Mouse (Mus musculus): ENCODE measurements around the gene Foxi3.

Foxi3 gene

DNA sequence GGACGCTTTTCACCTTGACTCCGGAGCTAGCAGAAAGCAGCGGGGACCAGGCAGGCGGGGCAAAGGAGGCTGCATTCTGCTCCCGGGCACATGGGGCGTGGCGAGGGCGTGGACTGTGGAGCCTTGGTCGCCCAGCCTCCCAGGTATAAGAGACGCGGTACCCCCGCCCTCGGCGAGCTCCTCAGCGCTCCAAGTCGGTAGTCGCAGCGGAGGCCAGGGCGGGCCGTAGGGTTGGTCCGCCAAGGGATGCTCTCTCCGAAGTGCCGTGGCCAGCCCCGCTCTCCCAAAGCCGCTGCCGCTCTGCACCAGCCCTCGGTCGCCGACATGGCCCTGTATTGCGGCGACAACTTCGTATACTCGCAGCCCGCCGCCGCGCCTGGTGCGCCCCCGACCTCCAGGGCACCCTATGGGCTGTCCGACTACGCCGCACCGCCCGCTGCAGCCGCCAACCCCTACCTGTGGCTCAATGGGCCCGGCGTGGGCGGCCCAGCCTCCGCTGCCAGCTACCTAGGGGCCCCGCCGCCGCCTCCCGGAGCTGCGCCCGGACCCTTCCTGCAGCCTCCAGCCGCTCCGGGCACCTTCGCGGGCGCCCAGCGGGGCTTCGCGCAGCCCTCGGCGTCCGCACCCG lies at the start of gene Foxi3:
TSS of gene Foxi3 (plus strand) at position 247 of the 628 bp plus-strand sequence.
- in situ Hi-C loops (cut with MboI; ENCODE audit: unreplicated experiment in 2 of 2): loop anchor here in 1 of 2 experiments (10.0 kb wide), 1 partner anchor 408 kb away; no protein-coding TSS in a partner anchor

DNA sequence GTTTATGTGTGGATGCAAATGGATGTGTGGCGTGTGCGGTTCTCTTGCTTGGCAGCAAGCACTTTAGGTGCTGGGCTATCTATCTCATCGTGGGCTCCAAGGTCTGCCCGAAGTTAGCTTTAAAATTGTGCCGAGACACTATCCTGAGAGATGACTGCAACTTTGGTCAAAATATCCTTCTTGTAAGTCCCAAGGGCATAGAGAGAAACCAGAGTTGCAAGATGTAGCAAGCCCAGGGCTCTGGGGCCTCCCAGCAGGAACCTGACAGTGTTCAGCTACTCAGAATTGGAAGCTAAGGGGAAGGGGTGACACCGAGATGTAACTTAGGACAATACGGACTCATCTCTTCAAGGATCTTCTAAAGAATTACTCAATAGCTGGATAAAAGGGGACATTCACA lies 46.8 kb upstream of the Foxi3 start:
- in situ Hi-C loops (cut with MboI; ENCODE audit: unreplicated experiment in 2 of 2): loop anchor here in 1 of 2 experiments (25.0 kb wide), 1 partner anchor 978 kb away; no protein-coding TSS in a partner anchor

DNA sequence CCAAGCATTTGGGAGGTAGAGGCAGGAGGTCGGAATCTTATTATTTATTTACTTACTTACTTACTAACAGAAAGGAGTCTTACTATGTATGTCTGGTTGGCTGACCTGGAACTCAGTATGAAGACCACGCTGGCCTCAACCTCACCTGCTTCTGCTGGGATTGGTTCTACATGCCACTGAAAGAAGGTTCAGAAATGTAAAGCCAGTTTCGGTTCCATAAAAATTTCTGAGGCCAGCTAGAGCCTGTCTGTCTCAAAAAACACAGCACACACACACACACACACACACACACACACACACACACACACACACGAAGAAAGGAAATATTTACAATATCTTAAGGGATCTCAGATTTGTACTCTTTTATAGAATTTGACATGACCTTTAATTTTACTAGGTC lies 46.0 kb upstream of the Foxi3 start:
- in situ Hi-C loops (cut with MboI; ENCODE audit: unreplicated experiment in 2 of 2): loop anchor here in 1 of 2 experiments (25.0 kb wide), 1 partner anchor 977 kb away; no protein-coding TSS in a partner anchor

GRCm38 (mm10) chr6:70911668-70912395 lies 44.5 kb upstream of the Foxi3 start:
- in situ Hi-C loops (cut with MboI; ENCODE audit: unreplicated experiment in 2 of 2): loop anchor here in 1 of 2 experiments (25.0 kb wide), 1 partner anchor 975 kb away; no protein-coding TSS in a partner anchor

DNA sequence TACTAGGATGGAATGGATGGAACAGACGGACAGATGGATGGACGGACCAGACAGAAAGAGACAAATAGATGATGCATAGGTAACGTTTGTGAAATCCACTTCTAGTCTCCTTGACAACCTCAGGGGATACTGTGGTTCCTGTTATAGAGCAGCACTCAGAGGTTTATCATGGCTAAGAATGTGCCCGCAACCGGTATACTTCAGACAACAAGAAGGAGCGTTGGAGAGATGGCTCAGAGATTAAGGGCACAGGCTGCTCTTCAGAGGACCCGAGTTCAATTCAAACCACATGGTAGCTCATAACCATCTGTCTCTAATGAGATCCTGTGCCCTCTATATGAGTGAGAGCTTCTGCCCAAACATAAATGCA lies 44.0 kb upstream of the Foxi3 start:
- in situ Hi-C loops (cut with MboI; ENCODE audit: unreplicated experiment in 2 of 2): loop anchor here in 1 of 2 experiments (25.0 kb wide), 1 partner anchor 975 kb away; no protein-coding TSS in a partner anchor

- in situ Hi-C loops (cut with MboI; ENCODE audit: unreplicated experiment in 2 of 2): loop anchor here in 1 of 2 experiments (25.0 kb wide), 1 partner anchor 968 kb away; no protein-coding TSS in a partner anchor
Observed at GRCm38 (mm10) chr6:70918827-70919226, 37.5 kb upstream of the Foxi3 start, which contains the start of gene Tex37. Gene Tex37 (minus strand): TSS chr6:70918927.

DNA sequence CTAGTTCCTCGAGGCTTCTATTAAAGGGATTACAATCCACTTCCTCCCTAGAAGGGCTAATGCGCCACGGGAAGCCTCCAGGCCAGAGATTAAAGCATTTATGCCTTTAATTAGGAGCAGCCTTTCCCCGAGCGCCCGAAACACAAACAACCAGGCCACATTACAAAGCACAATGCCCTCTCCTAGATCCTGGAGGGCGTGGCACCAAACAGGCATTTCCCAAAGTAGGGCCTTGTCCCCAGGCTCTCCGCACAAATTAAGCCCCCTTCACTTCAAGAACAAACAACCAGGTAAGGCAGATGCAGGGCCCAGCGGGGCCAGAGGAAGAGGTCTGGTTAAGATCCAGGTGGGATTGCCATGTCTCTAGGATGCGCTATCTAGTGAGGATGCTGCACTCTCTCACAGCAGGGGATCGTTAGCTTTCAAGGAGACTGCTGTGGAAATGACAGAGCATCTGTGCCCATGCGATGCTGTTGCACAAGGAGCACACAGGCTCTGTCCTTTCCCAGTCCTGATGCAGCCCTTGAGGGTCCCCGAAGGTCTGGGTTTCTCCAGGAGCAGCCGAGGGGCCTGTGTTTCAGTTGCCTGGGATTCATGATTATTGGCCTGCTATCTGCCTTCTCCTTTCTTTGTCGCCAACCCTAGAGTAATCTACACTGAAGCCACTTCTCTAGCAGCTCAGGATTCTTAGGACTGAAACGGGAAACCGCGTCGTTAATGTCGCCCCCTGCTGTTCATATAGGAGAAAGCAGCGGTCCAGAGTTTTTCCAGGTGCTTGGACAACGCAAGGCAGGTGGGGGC lies 34.9 kb upstream of the Foxi3 start:
- in situ Hi-C loops (cut with MboI; ENCODE audit: unreplicated experiment in 2 of 2): loop anchor here in 1 of 2 experiments (5.0 to 25.0 kb wide), 3 partner anchors 119 to 966 kb away; no protein-coding TSS in a partner anchor

GRCm38 (mm10) chr6:70931801-70932200 lies 24.5 kb upstream of the Foxi3 start:
- in situ Hi-C loops (cut with MboI; ENCODE audit: unreplicated experiment in 2 of 2): no loop called here

GRCm38 (mm10) chr6:70953274-70953673 lies 3.1 kb upstream of the Foxi3 start:
- in situ Hi-C loops (cut with MboI; ENCODE audit: unreplicated experiment in 2 of 2): loop anchor here in 1 of 2 experiments (10.0 kb wide), 1 partner anchor 412 kb away; no protein-coding TSS in a partner anchor

- in situ Hi-C loops (cut with MboI; ENCODE audit: unreplicated experiment in 2 of 2): loop anchor here in 1 of 2 experiments (10.0 kb wide), 1 partner anchor 411 kb away; no protein-coding TSS in a partner anchor
Observed at GRCm38 (mm10) chr6:70954040-70954439, 2.3 kb upstream of the Foxi3 start.

DNA sequence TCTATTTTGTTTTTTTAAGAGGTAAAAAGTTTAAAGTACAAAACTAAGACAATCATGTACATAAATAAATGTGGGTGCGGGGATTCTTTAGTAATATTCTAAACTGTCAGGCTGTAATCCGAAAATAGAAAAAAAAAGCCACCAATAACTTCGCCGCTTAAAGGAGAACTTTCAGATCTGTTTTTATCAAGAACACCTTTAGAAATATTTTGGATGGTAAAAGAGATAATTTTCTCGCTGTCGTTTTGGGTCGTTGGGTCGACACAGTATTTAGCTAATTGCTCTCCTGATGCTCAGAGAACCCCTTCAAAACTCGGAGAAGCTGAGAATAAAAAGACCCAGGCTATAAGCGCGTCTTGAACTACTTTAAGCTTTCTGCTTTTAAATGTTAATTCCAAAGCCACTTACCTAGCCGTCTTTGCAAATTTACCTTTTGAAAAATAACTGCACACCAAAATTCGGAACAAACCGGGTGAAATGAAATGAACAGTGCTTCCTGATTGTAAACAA lies 985 bp upstream of the Foxi3 start:
- in situ Hi-C loops (cut with MboI; ENCODE audit: unreplicated experiment in 2 of 2): loop anchor here in 1 of 2 experiments (10.0 kb wide), 1 partner anchor 409 kb away; no protein-coding TSS in a partner anchor

DNA sequence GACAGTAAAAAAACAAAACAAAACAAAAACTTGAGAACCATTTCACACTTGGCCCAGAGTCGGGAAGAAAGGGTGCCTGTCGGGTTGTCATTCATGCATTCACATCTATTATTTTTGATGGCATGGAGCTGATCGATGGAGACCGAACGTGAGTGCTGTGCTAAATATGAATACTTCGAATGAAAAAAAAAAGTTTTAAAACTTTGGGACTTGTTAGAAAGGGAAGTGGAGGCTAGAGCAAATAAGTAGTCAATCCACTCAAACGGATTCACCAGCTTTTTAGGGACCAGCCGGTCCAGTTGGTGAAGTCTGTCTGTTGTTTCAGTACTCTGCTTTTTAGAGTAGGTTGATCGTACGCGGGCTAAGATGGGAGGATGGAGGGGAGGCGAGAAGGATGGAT lies 490 bp upstream of the Foxi3 start:
- in situ Hi-C loops (cut with MboI; ENCODE audit: unreplicated experiment in 2 of 2): loop anchor here in 1 of 2 experiments (10.0 kb wide), 1 partner anchor 409 kb away; no protein-coding TSS in a partner anchor

DNA sequence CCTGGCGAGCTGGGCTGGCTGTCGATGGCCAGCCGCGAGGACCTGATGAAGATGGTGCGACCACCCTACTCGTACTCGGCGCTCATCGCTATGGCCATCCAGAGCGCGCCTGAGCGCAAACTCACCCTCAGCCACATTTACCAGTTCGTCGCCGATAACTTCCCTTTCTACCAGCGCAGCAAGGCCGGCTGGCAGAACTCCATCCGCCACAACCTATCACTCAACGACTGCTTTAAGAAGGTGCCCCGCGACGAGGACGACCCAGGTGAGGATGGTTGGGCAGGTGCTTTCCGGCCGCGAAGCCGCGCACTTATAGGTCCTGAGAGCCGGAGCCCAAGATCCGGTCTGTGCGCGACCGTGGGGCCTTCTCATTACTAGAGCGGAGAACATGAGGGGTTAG lies 605 bp downstream of the Foxi3 start:
- in situ Hi-C loops (cut with MboI; ENCODE audit: unreplicated experiment in 2 of 2): loop anchor here in 1 of 2 experiments (10.0 kb wide), 1 partner anchor 408 kb away; no protein-coding TSS in a partner anchor

GRCm38 (mm10) chr6:70957341-70957940 lies 1.1 kb downstream of the Foxi3 start:
- in situ Hi-C loops (cut with MboI; ENCODE audit: unreplicated experiment in 2 of 2): loop anchor here in 1 of 2 experiments (10.0 kb wide), 1 partner anchor 407 kb away; no protein-coding TSS in a partner anchor

DNA sequence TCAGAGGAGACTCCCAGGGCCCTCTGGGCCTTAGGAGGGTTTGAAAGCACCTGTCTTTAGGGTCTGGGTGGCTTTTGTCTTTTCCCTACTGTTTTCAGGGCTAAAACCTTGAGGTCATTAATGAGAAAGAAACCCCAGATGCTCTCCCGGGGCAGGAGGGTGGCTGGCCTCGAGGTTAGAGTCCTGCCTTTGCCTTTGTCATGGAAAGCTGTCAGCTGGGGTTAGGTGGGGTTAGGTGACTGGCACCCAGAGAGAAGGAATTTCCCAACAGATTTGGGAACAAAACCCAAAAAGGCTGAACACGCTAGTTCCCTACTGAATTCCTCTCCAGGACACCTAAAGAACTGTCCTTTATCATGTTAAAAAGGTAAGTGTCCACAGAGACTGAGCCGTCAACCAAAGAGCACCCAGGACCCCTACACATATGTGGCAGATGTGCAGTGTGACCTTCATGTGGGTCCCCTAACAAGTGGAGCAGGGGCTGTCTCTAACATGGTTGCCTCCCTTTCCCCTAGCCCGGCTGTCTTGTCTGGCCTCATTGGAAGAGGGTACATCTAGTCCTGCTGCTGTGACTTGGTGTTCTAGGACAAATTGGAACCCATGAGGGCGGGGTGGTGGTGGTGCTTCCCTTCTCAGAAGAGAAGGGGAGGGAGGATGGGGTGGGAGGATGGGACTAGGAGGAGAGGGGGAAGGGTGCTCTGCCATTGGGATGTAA lies 7.9 kb downstream of the Foxi3 start:
- in situ Hi-C loops (cut with MboI; ENCODE audit: unreplicated experiment in 2 of 2): no loop called here

DNA sequence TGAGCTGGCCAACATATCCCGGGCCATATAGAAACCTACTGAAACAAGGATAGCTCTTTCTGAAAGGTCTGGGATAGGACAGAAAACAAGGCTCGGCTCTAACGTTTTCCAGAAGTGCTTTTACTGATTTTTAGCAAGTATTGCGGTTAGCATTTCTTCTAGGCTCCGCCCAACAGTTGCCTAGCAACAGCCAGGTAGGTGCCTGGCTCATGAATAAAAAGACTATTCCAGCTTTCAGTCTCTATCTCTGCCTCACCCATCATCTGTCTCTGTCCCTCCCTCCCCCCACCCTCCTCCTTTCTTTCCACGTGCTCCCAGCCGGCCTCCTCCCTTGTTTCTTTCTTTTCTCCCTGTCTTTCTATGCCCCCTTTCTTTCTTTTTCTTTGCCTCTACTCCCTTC lies 9.4 kb downstream of the Foxi3 start:
- in situ Hi-C loops (cut with MboI; ENCODE audit: unreplicated experiment in 2 of 2): no loop called here

GRCm38 (mm10) chr6:70967422-70967821 lies 11.1 kb downstream of the Foxi3 start:
- in situ Hi-C loops (cut with MboI; ENCODE audit: unreplicated experiment in 2 of 2): no loop called here

GRCm38 (mm10) chr6:70968291-70968690 lies 12.0 kb downstream of the Foxi3 start:
- in situ Hi-C loops (cut with MboI; ENCODE audit: unreplicated experiment in 2 of 2): no loop called here

- in situ Hi-C loops (cut with MboI; ENCODE audit: unreplicated experiment in 2 of 2): no loop called here
Observed at GRCm38 (mm10) chr6:70973066-70973465, 16.7 kb downstream of the Foxi3 start.
